Mouse (Mus musculus) liver, embryonic 15.5 days (tissue): ENCODE data around the gene Cmss1. TPM values are rescaled to one million over a fixed set of nuclear protein-coding genes. Genes with fewer than 3 reads are reported as not detected.

Source experiments
- ATAC-seq: fragments of 200-750 bp; cut with Nextera tagmentation; 2 replicates; pipeline ENCODE4 v1.8.0; 2017; ENCODE audit warnings: moderate number of reproducible peaks, mild to moderate bottlenecking, moderate library complexity; ENCODE audit not compliant: insufficient read depth
- H3K27ac ChIP-seq: fragments of 300-500 bp; sonication (generic); replicated peaks from 2 replicates; pipeline ENCODE4 v1.5.1; 2015; ENCODE audit warnings: mild to moderate bottlenecking, inconsistent platforms
- H3K27me3 ChIP-seq: fragments of 300-500 bp; sonication (generic); 2 replicates; pipeline ENCODE4 v1.6.1; 2015; ENCODE audit warnings: mild to moderate bottlenecking, inconsistent platforms
- H3K36me3 ChIP-seq: fragments of 300-500 bp; sonication (generic); replicated peaks from 2 replicates; pipeline ENCODE4 v1.6.1; 2015; ENCODE audit warnings: moderate library complexity, mild to moderate bottlenecking, inconsistent platforms
- H3K4me1 ChIP-seq: fragments of 300-500 bp; sonication (generic); replicated peaks from 2 replicates; pipeline ENCODE4 v1.6.1; 2015; ENCODE audit warnings: inconsistent platforms
- H3K4me2 ChIP-seq: fragments of 300-500 bp; sonication (generic); 2 replicates; pipeline ENCODE4 v1.6.1; 2015; ENCODE audit warnings: moderate library complexity, mild to moderate bottlenecking, inconsistent platforms
- H3K4me3 ChIP-seq: fragments of 300-500 bp; sonication (generic); replicated peaks from 2 replicates; pipeline ENCODE4 v1.5.1; 2015; ENCODE audit warnings: mild to moderate bottlenecking, inconsistent platforms
- H3K9ac ChIP-seq: fragments of 300-500 bp; sonication (generic); 2 replicates; pipeline ENCODE4 v1.6.1; 2015; ENCODE audit warnings: moderate library complexity, mild to moderate bottlenecking, inconsistent platforms
- H3K9me3 ChIP-seq: fragments of 300-500 bp; sonication (generic); replicated peaks from 2 replicates; pipeline ENCODE4 v1.6.1; 2016; ENCODE audit warnings: inconsistent platforms
- WGBS: fragments of 180-500 bp; shearing (Covaris S2); methylation state at CpG from one replicate; pipeline ENCODE4 v1.1.7; 2015; ENCODE audit warnings: mixed read lengths; ENCODE audit not compliant: insufficient replicate concordance; 5-methylcytosine and 5-hydroxymethylcytosine counted together
- polyA plus RNA-seq: library from polyadenylated mRNA; unstranded; fragments of >200 nt; fragmentation: Nextera tagmentation; extraction: Ambion mirVana; gene quantifications from 2 replicates; pipeline ENCODE4 v1.2.1, GENCODE M21; 2015

Gene Cmss1
- polyA plus RNA-seq, 1 experiment from 2014 or later, result 22.7 TPM

- no peak for ATAC-seq
- H3K4me3 ChIP-seq, result no peak overlapping the region
- WGBS, result 75% methylated on average over 4 of the region's 4 CpGs
These were observed 114.8 kb downstream of the Cmss1 start for GRCm38 (mm10) chr16:57491853-57492252.

DNA sequence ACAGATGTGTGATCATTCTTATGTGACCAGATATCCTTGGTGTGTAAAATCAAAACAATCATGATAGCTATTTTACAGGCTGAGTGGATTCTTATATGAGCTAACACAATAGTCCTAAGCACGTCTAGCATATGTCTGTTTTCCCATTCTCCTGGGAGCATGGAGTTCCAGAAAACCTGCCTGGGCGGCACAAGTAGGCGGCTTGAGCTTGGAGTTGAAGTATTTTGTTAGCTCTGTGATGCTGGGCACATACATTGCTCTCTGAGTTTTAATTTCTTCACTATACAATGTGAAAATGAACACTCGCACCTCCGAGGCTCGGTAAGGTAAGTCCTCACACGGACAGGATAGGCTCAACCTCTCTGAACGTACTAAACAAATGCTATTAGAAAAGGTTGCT, 116.0 kb downstream of the Cmss1 start:
- Histone ChIP-seq H3K27me3 (no peaks in the 10 kb centered on the region), H3K4me3 (no peak overlapping the region), H3K4me2 (no peak overlapping the region), H3K4me1 (no peaks in the 10 kb centered on the region), H3K9me3 (no peaks in the 10 kb centered on the region), H3K9ac (no peak overlapping the region), H3K27ac (no peak overlapping the region), H3K36me3 (no peaks in the 10 kb centered on the region)
- 79% methylated on average over 8 of the region's 8 CpGs for WGBS
- ATAC-seq, result no peak

More at GRCm38 (mm10) chr16:57491853-57492252, 114.8 kb downstream of the Cmss1 start:
- Histone ChIP-seq H3K9me3 (no peaks in the 10 kb centered on the region), H3K9ac (no peak overlapping the region), H3K27me3 (no peaks in the 10 kb centered on the region), H3K4me2 (no peak overlapping the region), H3K27ac (no peak overlapping the region), H3K4me1 (no peaks in the 10 kb centered on the region), H3K36me3 (no peaks in the 10 kb centered on the region)

- Histone ChIP-seq H3K4me3 (no peak overlapping the region), H3K27ac (no peak overlapping the region), H3K36me3 (no peaks in the 10 kb centered on the region), H3K9ac (no peak overlapping the region), H3K4me1 (no peaks in the 10 kb centered on the region), H3K27me3 (no peaks in the 10 kb centered on the region), H3K4me2 (no peak overlapping the region), H3K9me3 (no peaks in the 10 kb centered on the region)
- no peak for ATAC-seq
These were observed 118.0 kb downstream of the Cmss1 start for GRCm38 (mm10) chr16:57488661-57489060.

- Histone ChIP-seq H3K27me3 (no peaks in the 10 kb centered on the region), H3K9me3 (no peaks in the 10 kb centered on the region), H3K9ac (no peak overlapping the region), H3K4me3 (no peak overlapping the region), H3K4me2 (no peak overlapping the region), H3K27ac (no peak overlapping the region), H3K36me3 (no peaks in the 10 kb centered on the region), H3K4me1 (no peaks in the 10 kb centered on the region)
- WGBS, result 63% methylated on average over 5 of the region's 5 CpGs
- no peak for ATAC-seq
These were observed 120.4 kb downstream of the Cmss1 start for GRCm38 (mm10) chr16:57486266-57486665.

DNA sequence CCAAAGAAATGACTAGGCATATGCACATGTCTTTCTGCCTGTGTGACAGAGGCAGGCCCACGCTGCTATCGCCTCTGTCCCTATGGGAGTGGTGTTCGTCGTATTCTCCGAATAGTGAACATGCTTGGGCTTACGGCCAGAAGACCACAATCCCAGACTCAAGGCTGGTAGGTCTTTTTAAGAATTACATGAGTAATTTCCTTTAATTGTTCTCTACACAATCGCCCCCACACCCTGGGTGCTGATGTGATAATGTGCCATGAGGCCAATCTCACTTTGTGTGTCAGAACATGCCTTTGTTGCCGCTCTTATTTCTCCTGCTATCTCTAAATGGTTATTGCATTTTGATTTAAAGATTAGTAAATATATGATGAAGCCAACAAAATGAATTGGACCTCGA, 121.4 kb downstream of the Cmss1 start:
- no peaks in the 10 kb centered on the region for H3K27me3 ChIP-seq
- ATAC-seq, result no peak
- 61% methylated on average over 9 of the region's 9 CpGs for WGBS
- no peak overlapping the region for H3K27ac ChIP-seq
- no peak overlapping the region for H3K4me2 ChIP-seq
- no peak overlapping the region for H3K4me3 ChIP-seq
- H3K36me3 ChIP-seq, result no peaks in the 10 kb centered on the region
- no peaks in the 10 kb centered on the region for H3K9me3 ChIP-seq
- H3K9ac ChIP-seq, result no peak overlapping the region
- no peaks in the 10 kb centered on the region for H3K4me1 ChIP-seq

DNA sequence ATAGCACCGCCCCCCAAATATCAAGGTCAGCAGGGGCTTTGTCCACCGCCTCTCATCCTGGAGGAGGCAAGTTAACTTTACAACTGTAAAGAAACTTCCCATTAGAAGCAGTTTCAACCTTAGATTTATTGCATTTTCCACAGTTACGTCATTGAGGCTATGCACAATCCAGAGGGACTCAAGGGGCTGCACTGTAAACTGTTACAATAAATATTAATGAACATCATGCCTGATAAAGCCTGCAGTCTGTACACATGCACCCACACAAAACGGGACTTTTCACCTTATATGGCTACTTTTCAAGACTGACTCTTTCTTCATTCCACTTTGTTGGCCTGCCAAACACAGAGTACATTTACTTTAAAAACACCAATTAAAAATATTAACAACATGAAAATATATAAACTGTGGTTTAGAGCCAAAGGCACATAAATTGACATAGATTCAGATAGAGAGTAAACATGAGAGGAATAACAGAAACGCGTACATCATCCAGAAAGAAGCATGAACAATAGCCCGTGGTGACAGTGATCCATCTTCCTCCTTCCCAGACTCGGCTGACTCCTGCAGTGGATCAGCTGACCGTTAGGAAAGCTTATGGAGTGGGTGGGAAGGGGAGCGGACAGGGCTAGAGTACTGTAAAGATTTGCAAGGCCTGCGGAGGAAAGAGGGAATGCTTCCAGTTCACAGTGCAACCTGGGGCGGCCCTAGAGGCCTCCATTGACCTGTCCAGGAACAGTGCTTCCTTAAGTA, 122.4 kb downstream of the Cmss1 start:
- Histone ChIP-seq H3K36me3 (no peaks in the 10 kb centered on the region), H3K9ac (no peak overlapping the region), H3K9me3 (no peaks in the 10 kb centered on the region), H3K4me2 (no peak overlapping the region), H3K4me1 (no peaks in the 10 kb centered on the region), H3K27me3 (no peaks in the 10 kb centered on the region), H3K27ac (no peak overlapping the region), H3K4me3 (no peak overlapping the region)
- WGBS, result 61% methylated on average over 12 of the region's 12 CpGs
- ATAC-seq, result no peak

DNA sequence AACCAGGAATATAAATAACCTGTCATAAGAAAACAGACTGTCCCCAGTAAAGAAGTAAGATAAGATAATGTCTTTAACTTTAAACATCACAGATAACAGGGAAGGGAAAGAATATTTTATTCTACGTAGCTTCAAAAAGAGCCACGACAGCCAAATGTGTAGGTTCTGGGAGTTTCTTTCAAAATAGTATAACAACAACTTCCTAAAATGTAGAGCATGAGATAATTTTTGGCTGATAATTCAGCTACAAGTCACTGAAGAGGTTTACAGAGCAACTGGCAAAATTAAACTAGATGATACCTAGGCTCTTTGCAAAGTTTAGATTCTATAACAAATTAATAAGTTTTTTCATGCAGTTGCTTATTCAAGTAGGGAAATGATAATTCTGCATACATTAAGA, 123.2 kb downstream of the Cmss1 start:
- Histone ChIP-seq H3K27ac (no peak overlapping the region), H3K9ac (no peak overlapping the region), H3K4me2 (no peak overlapping the region), H3K27me3 (no peaks in the 10 kb centered on the region), H3K36me3 (no peaks in the 10 kb centered on the region), H3K4me3 (no peak overlapping the region), H3K4me1 (no peaks in the 10 kb centered on the region), H3K9me3 (no peaks in the 10 kb centered on the region)
- no peak for ATAC-seq
- 44% methylated on average over 2 of the region's 2 CpGs for WGBS

DNA sequence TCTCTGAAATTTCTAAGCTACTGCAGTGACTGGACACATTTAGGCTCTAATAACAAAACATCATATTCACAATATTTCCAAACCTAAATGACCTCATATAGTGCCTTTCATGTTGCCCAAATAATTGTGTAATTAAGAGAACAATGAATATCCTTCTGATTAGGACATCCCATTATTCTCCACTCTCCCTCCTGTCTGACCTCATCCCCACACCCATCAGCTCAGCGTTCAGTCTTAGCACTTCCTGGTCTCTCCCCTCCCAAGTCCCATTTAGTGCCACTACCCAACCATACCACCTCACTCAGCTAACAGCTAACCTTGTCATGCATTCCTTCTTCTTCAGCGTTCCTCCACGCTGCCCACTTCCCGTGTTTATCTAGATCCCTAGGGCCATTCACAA, 123.8 kb downstream of the Cmss1 start:
- Histone ChIP-seq H3K4me1 (no peaks in the 10 kb centered on the region), H3K27ac (no peak overlapping the region), H3K9ac (no peak overlapping the region), H3K36me3 (no peaks in the 10 kb centered on the region), H3K9me3 (no peaks in the 10 kb centered on the region), H3K4me2 (no peak overlapping the region), H3K27me3 (no peaks in the 10 kb centered on the region), H3K4me3 (no peak overlapping the region)
- 25% methylated on average over 4 of the region's 4 CpGs for WGBS
- ATAC-seq, result no peak

DNA sequence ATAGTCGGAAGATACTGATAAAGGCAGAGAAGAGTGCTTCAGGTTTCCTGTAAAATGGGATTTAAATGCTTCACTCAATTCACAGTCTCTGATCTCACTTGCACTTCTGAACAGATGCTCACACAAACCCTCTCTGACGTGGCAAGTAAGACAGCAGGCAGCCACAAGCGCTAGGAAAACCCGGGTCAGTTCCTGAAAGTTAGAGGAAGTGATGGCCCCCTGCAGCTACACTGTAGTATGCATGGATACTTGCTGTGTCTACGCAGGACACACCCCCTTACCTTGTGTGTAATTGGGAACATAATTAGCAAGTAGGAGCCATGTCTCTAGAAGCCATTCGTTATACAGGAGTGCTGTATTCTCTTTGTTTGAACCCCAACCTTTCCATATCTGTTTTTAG, 124.4 kb downstream of the Cmss1 start:
- H3K27ac ChIP-seq, result no peak overlapping the region
- no peak for ATAC-seq
- no peak overlapping the region for H3K4me2 ChIP-seq
- H3K27me3 ChIP-seq, result no peaks in the 10 kb centered on the region
- H3K9ac ChIP-seq, result no peak overlapping the region
- 30% methylated on average over 6 of the region's 6 CpGs for WGBS
- H3K4me3 ChIP-seq, result no peak overlapping the region
- no peaks in the 10 kb centered on the region for H3K4me1 ChIP-seq
- H3K36me3 ChIP-seq, result no peaks in the 10 kb centered on the region
- no peaks in the 10 kb centered on the region for H3K9me3 ChIP-seq

DNA sequence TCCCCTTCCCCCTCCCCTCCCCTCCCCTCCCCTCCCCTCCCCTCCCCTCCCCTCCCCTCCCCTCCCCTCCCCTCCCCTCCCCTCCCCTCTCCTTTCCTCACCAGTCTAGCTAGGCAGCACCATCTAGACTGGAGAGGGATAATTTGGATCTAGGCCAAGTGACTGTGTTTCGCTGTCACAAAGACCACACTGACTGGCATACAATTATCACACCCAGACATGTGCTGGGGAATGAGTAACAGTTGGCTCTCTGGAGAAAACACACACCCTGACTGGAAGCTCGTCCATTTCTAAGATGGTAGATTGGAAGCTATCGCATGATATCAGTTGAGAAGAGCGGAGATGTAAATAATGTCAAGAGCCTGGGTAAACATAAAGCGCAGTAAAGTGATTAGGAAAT, 126.9 kb downstream of the Cmss1 start:
- Histone ChIP-seq H3K36me3 (no peaks in the 10 kb centered on the region; the same call in 1 of the 2 replicates), H3K4me1 (no peaks in the 10 kb centered on the region), H3K27ac (no peak overlapping the region), H3K9me3 (no peaks in the 10 kb centered on the region), H3K4me2 (no peak overlapping the region), H3K27me3 (no peaks in the 10 kb centered on the region), H3K9ac (no peak overlapping the region), H3K4me3 (no peak overlapping the region)
- WGBS, result 62% methylated on average over 5 of the region's 5 CpGs
- ATAC-seq, result no peak

DNA sequence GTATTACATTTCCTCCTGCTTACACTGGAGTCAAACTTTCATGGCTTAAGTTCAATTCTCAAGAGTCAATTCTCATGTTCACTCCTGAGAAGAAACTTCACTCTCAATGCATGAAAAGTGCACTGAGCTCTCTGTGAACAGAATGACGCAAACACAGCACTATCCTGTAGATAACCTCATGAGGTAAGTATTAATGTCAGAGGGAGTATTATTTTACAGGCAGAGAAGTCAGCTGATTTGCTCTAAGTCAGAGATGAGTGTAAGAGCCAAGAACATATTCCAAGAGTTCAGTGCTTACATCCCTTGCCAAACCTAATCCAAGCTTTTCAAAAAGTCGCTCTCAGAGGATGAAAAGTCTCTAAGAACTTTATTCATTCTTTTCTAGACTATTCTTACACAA, 128.2 kb downstream of the Cmss1 start:
- WGBS, result 70% methylated on average over 2 of the region's 2 CpGs
- H3K9me3 ChIP-seq, result no peaks in the 10 kb centered on the region
- H3K4me1 ChIP-seq, result no peaks in the 10 kb centered on the region
- no peak for ATAC-seq
- no peak overlapping the region for H3K27ac ChIP-seq
- no peaks in the 10 kb centered on the region for H3K27me3 ChIP-seq
- no peak overlapping the region for H3K9ac ChIP-seq
- no peak overlapping the region for H3K4me3 ChIP-seq
- no peak overlapping the region for H3K4me2 ChIP-seq
- no peaks in the 10 kb centered on the region; the same call in 1 of the 2 replicates for H3K36me3 ChIP-seq
